Mouse (Mus musculus) cortical plate, adult 2 months (tissue): ENCODE results near the gene Hapln2.

Source experiments
- CTCF ChIP-seq: fragments of 200-500 bp; IDR thresholded peaks from 2 replicates; pipeline ENCODE4 v1.5.1; 2011; ENCODE audit warnings: mild to moderate bottlenecking, control low read depth, low read length; ENCODE audit not compliant: insufficient read depth; ENCODE audit errors: extremely low read depth
- POLR2A ChIP-seq: fragments of 200-500 bp; IDR thresholded peaks from 2 replicates; pipeline ENCODE4 v1.6.1; 2011; ENCODE audit warnings: mild to moderate bottlenecking, low read length, control low read depth; ENCODE audit not compliant: insufficient read depth; ENCODE audit errors: extremely low read depth

- TF ChIP-seq POLR2A (no peak), CTCF (no peak)
These were observed 560 bp downstream of the Hapln2 start for GRCm38 (mm10) chr3:88026823-88027222.
